Mouse (Mus musculus) heart, adult 2 months (tissue): ENCODE measurements around the gene Snapin. TPM values are rescaled to one million over a fixed set of nuclear protein-coding genes. Genes with fewer than 3 reads are reported as not detected.

Experiments used
- DNase-seq, 2 experiments: peaks; one replicate each; pipeline ENCODE4 v3.0.0; 2021
- H3K27ac ChIP-seq: fragments of 200-600 bp; 2 replicates; pipeline ENCODE4 v1.8.1; 2022
- H3K27me3 ChIP-seq: fragments of 200-500 bp; 2 replicates; pipeline ENCODE4 v1.6.1; 2012; ENCODE audit warnings: mild to moderate bottlenecking, low read length, inconsistent platforms, mixed read lengths; ENCODE audit not compliant: control insufficient read depth, insufficient read depth
- H3K36me3 ChIP-seq: fragments of 200-500 bp; 2 replicates; pipeline ENCODE4 v1.6.1; 2012; ENCODE audit warnings: low read length, inconsistent platforms; ENCODE audit not compliant: control insufficient read depth, insufficient read depth
- H3K4me1 ChIP-seq: fragments of 200-500 bp; 2 replicates; pipeline ENCODE4 v1.6.1; 2011; ENCODE audit warnings: low read length; ENCODE audit not compliant: control insufficient read depth, insufficient read depth
- H3K4me3 ChIP-seq: fragments of 200-600 bp; 2 replicates; pipeline ENCODE4 v1.8.1; 2022
- H3K79me2 ChIP-seq: fragments of 200-500 bp; replicated peaks from 2 replicates; pipeline ENCODE4 v1.6.1; 2012; ENCODE audit warnings: mild to moderate bottlenecking, inconsistent platforms, low read length, moderate library complexity, mixed read lengths; ENCODE audit not compliant: control insufficient read depth, insufficient read depth
- H3K9ac ChIP-seq: fragments of 200-500 bp; 2 replicates; pipeline ENCODE4 v1.6.1; 2012; ENCODE audit warnings: low read depth, mild to moderate bottlenecking, control low read depth, inconsistent platforms, low read length, mixed read lengths
- CTCF ChIP-seq: fragments of 200-600 bp; IDR thresholded peaks from 2 replicates; pipeline ENCODE4 v1.8.1; 2022; ENCODE audit warnings: antibody characterized with exemption, mild to moderate bottlenecking, moderate library complexity
- EP300 ChIP-seq: fragments of 200-500 bp; IDR thresholded peaks from 2 replicates; pipeline ENCODE4 v1.6.1; 2011; ENCODE audit warnings: low read depth, low read length, control low read depth; ENCODE audit not compliant: insufficient read depth
- POLR2A ChIP-seq: fragments of 200-500 bp; IDR thresholded peaks from 2 replicates; pipeline ENCODE4 v1.6.1; 2011; ENCODE audit warnings: mild to moderate bottlenecking, low read depth, low read length, control low read depth; ENCODE audit not compliant: insufficient read depth
- WGBS: fragments of 180-500 bp; shearing (Covaris S2); methylation state at CpG from one replicate; pipeline ENCODE4 v1.1.7; 2018; 5-methylcytosine and 5-hydroxymethylcytosine counted together
- intact Hi-C: fragments of 180-260 bp; cut with DNase I; formaldehyde crosslinking; loops from one replicate; pipeline ENCODE4 v1.15.1; 2025
- long read RNA-seq: library from polyadenylated mRNA; stranded (forward); transcript quantifications from one replicate; pipeline ENCODE4 v2.0.0, GENCODE M21; 2021
- polyA plus RNA-seq: library from polyadenylated mRNA; depleted of rRNA; stranded (reverse); fragments of >200 nt; gene quantifications from 2 replicates; pipeline ENCODE4 v1.2.3, GENCODE M21; 2012; rRNA removed
- total RNA-seq, 2 experiments: library from RNA; stranded (reverse); gene quantifications; 2 replicates each; pipeline ENCODE4 v1.2.3; 2021

Gene Snapin
- total RNA-seq (10 to 100 TPM; 60.0 to 71.3 TPM), polyA plus RNA-seq (50.7 and 89.1 TPM in 2 replicates)
- long read RNA-seq, transcript Snapin-203 (4 exons, 1,928 nt), result major isoform, 98 of 114 reads
- long read RNA-seq, transcript Snapin-205 (3 exons, 1,505 nt), result minor isoform, 6 of 114 reads
- long read RNA-seq, transcript Snapin-201 (3 exons, 958 nt), result minor isoform, 7 of 114 reads
- long read RNA-seq, partial matches to known transcripts, result 0 of 114 reads
- long read RNA-seq, other reads (novel, unspliced or antisense), result 1 of 114 reads

GRCm38 (mm10) chr3:90490696-90491256 is at the start of gene Snapin:
Gene Snapin, minus strand, starts transcription at chr3:90491033.
- under 1% methylated on average over 37 of the region's 37 CpGs for WGBS
- Histone ChIP-seq H3K9ac (peak within 1 kb of the TSS; percentile 76), H3K4me3 (peak within 1 kb of the TSS; percentile 67), H3K4me1 (peaks cover 1% of the 10 kb centered on the region), H3K36me3 (peaks cover 4% of the 10 kb centered on the region), H3K79me2 (no peaks in the 10 kb centered on the region), H3K27ac (peak within 1 kb of the TSS; percentile 98), H3K27me3 (no peaks in the 10 kb centered on the region)
- TF ChIP-seq CTCF, result peak; percentile 77
- peak; percentile 78 for TF ChIP-seq POLR2A
- peak; percentile 70; the same call in 1 of the 2 replicates for TF ChIP-seq EP300
- peak; percentile 96 to 97 for DNase-seq
- intact Hi-C loops, result loop anchor here (1.0 to 5.0 kb wide), 4 partner anchors 18 to 163 kb away; partner anchors contain the start of gene Chtop

GRCm38 (mm10) chr3:90537905-90538296 is 47.1 kb upstream of the Snapin start:
- Histone ChIP-seq H3K9ac (peak overlapping the region; percentile 69), H3K79me2 (peaks cover 3% of the 10 kb centered on the region; the same call in 1 of the 2 replicates), H3K36me3 (no peaks in the 10 kb centered on the region), H3K4me1 (peaks cover 10% of the 10 kb centered on the region), H3K27me3 (no peaks in the 10 kb centered on the region), H3K27ac (peak overlapping the region; percentile 94), H3K4me3 (peak overlapping the region; percentile 67)
- WGBS, result 63% methylated on average over 5 of the region's 5 CpGs
- DNase-seq, result no peak
- intact Hi-C loops, result no loop called here
- TF ChIP-seq POLR2A, result no peak
- no peak for TF ChIP-seq CTCF
- TF ChIP-seq EP300, result no peak

- H3K36me3 ChIP-seq, result no peaks in the 10 kb centered on the region
- H3K27ac ChIP-seq, result peak within 1 kb of the TSS; percentile 94
- peak; percentile 84 to 88 for DNase-seq
- WGBS, result 38% methylated on average over 10 of the region's 10 CpGs
- no peaks in the 10 kb centered on the region for H3K27me3 ChIP-seq
- intact Hi-C loops, result no loop called here
- H3K9ac ChIP-seq, result peak within 1 kb of the TSS; percentile 69
- peak within 1 kb of the TSS; percentile 67 for H3K4me3 ChIP-seq
- TF ChIP-seq EP300 (0 out of 2 replicates have a peak, but pooled peaks have one; percentile 19), CTCF (no peak), POLR2A (peak; percentile 84)
- peaks cover 10% of the 10 kb centered on the region for H3K4me1 ChIP-seq
- peaks cover 3% of the 10 kb centered on the region; the same call in 1 of the 2 replicates for H3K79me2 ChIP-seq
Observed at GRCm38 (mm10) chr3:90537141-90537904, 46.5 kb upstream of the Snapin start, which contains the start of gene S100a16. Gene S100a16, plus strand, starts transcription at chr3:90537254.

GRCm38 (mm10) chr3:90535446-90535845 is 44.6 kb upstream of the Snapin start:
- no peaks in the 10 kb centered on the region for H3K36me3 ChIP-seq
- no peak overlapping the region for H3K27ac ChIP-seq
- WGBS, result 44% methylated on average over 1 of the region's 1 CpGs
- H3K27me3 ChIP-seq, result no peaks in the 10 kb centered on the region
- H3K79me2 ChIP-seq, result peaks cover 3% of the 10 kb centered on the region; the same call in 1 of the 2 replicates
- peaks cover 5% of the 10 kb centered on the region for H3K4me1 ChIP-seq
- TF ChIP-seq CTCF, result no peak
- TF ChIP-seq EP300, result no peak
- no peak overlapping the region for H3K4me3 ChIP-seq
- no peak for DNase-seq
- H3K9ac ChIP-seq, result no peak overlapping the region
- intact Hi-C loops, result no loop called here

- no peak for TF ChIP-seq CTCF
- no peak for TF ChIP-seq EP300
- TF ChIP-seq POLR2A, result no peak
- Histone ChIP-seq H3K27me3 (no peaks in the 10 kb centered on the region), H3K36me3 (no peaks in the 10 kb centered on the region), H3K9ac (no peak overlapping the region), H3K79me2 (no peaks in the 10 kb centered on the region), H3K4me3 (no peak overlapping the region), H3K4me1 (peaks cover 1% of the 10 kb centered on the region; the same call in 1 of the 2 replicates), H3K27ac (no peak overlapping the region)
- intact Hi-C loops, result no loop called here
- WGBS, result 83% methylated on average over 5 of the region's 5 CpGs
- no peak for DNase-seq
Observed at GRCm38 (mm10) chr3:90531713-90532112, 40.9 kb upstream of the Snapin start.
